Mouse (Mus musculus): ENCODE measurements around the gene Vdr. TPM values are rescaled to one million over a fixed set of nuclear protein-coding genes. Genes with fewer than 3 reads are reported as not detected.
"Not testable (repeated sequence)": the region's sequence is repeated elsewhere in the genome, so short reads cannot be mapped to it uniquely, and the experiment has no call there.

The Vdr gene
- total RNA-seq, 4 experiments from 2014 or later: 0.36 to 1.4 (median 0.64) TPM

DNA sequence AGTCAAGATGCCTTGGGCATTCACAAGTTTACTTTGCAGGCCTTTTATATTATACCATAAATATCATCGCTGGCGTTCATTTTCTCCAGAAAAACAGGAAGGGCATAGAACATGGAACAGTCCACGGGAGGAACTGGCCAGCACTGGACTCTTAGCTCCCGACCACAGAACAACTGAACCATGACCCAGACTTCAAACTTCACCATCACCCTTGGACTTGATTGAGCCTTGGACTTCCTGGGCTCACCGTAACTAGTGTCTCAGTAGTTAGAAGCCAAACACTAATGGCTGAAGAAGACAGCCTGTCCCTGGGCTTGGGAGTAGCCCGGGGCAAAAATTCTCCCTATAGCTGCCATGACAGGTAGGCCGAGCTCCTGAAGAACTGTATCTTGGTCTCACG is 29.0 kb downstream of the Vdr start:
- no peak for DNase-seq (ENCODE audit: low spot score in 2 of 2)

- DNase-seq (ENCODE audit: low spot score in 2 of 2): no peak
These were observed 30.0 kb downstream of the Vdr start for GRCm38 (mm10) chr15:97880441-97880840.

GRCm38 (mm10) chr15:97878696-97879328 is 31.6 kb downstream of the Vdr start:
- no peak for DNase-seq (ENCODE audit: low spot score in 2 of 2)

GRCm38 (mm10) chr15:97875784-97876183 is 34.6 kb downstream of the Vdr start:
- DNase-seq (ENCODE audit: low spot score in 2 of 2): no peak

DNA sequence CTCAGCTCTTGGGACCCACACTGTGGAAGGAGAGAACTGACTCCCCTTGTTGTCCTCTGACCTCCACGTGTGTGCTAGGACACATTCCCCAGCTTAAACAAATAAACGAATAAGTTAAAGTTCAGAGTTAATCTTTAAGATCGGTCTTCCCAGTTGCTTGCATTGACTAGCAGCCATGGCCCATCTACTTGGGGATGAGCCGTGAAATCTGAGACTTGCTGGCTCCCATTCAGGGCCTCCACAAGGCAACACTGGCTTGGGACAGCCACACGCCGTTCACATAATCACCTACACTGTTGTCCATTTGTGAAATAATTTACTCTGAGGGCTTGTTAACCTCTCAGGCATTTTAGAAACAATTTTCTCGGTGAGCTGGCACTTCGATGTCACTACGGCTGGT is 36.7 kb downstream of the Vdr start:
- DNase-seq (ENCODE audit: low spot score in 2 of 2): no peak

DNA sequence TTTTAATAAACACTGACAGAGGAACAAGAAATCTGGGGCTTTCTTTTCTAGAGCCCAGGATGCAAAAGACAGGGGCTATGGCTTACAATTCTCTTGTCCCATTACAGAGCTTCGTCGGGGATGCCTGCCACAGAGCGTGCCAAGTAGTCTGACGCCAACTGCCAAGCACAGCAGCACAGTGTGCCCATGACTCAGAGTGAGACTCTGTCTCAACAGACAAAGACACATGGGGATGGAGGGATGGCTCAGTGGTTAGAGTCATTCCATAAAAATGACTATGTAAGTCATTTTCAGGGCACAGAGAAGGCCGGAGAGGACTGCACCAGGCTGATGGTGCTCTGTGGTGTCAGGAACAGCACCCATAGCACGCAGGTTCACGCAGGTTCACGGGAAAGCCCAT is 38.3 kb downstream of the Vdr start:
- no peak for DNase-seq (ENCODE audit: low spot score in 2 of 2)

DNA sequence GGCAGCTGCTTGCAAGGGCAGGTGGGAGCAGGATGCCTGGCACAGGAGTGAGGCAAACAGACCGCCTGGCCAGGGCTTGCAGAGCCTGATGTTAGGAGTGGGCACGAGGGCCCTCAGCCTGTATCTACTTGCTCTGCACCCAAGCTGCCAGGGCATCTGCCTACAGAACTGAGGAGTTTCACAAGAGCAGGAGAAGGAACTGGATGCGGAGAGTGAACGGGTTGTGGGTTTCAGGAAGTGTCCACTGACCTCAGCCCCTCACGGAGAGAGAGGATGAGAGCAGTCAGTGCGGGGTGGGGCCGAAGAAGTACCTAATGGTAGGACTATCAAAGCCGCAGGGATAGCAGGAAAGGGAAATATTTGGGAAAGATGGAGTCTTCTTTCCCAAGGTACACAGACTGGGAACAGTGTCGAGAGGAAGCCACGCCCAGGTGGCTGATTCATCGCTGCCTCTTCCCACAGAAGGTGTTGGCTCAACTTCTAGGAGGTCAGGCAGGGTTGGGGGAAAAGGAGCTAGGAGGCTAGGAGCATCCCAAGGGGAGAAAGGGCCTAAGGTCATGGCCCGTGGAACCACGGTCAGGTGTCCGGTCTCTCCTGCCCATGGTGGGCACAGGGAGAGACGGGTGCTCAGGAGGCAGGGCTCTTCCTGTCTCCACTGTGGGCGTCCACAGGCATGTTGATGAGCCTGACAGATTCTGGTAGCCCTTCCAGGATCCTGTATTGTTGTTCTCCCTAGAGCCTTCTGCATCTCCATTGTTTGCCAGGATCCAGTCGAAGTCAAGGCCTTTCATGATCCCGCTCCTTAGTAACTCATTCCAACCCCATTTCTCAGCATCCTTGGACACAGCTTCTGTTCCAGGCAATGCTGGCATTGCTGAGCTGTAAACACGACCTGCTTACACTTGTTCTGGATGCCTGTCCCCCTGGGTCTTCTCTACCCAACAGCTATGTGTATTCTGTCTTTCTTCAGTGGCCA is 39.1 kb downstream of the Vdr start:
- DNase-seq (ENCODE audit: low spot score in 2 of 2): no peak

DNA sequence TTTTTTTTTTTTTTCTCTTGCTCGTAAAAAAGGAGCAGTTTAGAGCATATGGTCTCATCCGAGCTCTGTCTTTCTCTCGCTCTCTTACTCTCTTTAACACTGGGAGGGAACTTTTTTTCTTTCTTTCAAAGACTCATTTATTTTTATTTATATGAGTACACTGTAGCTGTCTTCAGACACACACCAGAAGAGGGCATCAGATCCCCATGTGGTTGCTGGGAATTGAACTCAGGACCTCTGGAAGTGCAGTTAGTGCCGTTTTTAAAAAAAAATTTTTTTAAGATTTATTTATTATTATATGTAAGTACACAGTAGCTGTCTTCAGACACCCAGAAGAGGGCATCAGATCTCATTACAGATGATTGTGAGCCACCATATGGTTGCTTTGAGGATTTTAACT is 40.3 kb downstream of the Vdr start:
- not testable (repeated sequence) for DNase-seq (ENCODE audit: low spot score in 2 of 2)

- DNase-seq (ENCODE audit: low spot score in 2 of 2): no peak
These were observed 41.4 kb downstream of the Vdr start for GRCm38 (mm10) chr15:97868985-97869384.

GRCm38 (mm10) chr15:97865988-97866387 is 44.4 kb downstream of the Vdr start:
- DNase-seq (ENCODE audit: low spot score in 2 of 2): no peak

DNA sequence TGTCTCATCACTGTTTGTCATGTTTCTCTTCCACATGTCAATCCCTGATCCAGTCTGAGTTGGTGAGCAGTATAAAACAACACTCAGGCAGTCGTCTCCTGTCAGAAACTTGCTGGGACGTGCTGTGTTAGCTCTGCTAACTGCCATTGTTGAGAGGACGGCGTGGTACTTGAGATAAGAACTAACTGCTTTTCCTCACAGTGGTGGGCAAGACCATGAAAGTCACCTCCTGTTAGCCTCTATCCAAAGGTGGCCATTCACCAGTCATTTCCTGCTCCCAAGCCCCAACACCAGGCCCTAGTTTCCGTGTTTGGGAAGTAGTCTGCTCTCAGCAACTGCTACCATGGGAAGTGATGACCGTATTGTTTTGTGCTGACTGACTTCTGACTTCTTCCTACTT is 45.3 kb downstream of the Vdr start:
- no peak for DNase-seq (ENCODE audit: low spot score in 2 of 2)

- DNase-seq (ENCODE audit: low spot score in 2 of 2): no peak
These were observed 45.9 kb downstream of the Vdr start for GRCm38 (mm10) chr15:97864361-97865045.

DNA sequence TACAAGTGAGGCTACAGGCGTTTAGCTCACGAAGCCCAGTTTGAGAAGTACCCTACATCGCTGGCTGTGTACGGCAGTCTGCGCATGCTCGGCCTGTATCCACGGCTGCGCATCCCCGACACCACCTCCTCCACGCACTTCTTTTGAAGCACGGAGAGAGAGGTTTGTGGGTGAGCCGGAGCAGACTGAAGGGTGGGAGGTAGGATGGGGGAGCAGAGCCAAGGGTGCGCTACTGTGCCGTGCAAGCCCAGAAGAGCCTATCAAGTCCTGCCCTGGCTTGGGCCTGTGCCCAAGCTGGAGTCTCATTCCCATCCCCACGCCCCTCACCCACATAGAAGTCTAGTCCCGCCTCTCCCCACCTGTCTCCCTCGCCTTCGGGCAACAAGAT is 46.9 kb downstream of the Vdr start:
- peak; percentile 37 to 85 for DNase-seq (ENCODE audit: low spot score in 2 of 2)

- no peak for DNase-seq (ENCODE audit: low spot score in 2 of 2)
These were observed 47.4 kb downstream of the Vdr start for GRCm38 (mm10) chr15:97862881-97863493.

DNA sequence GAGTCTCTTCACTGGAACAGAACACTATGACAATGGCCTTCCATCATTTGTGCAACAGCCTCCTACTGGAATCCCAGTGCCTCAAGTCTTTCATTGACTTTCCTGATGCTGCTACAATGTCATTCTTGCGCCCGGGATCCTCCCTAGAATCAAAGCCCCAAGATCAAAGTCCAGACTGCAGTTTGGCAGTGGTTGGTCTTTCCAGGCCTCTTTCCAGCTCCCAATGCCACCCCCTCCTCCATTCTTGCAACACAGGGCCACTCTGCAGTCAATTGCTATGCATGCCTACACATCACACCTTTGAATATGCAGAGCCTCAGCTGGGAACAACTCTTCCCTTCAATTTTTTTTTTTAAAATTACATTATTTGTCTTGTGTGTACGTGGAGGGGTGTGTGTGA is 50.1 kb downstream of the Vdr start:
- DNase-seq (ENCODE audit: low spot score in 2 of 2): no peak

DNA sequence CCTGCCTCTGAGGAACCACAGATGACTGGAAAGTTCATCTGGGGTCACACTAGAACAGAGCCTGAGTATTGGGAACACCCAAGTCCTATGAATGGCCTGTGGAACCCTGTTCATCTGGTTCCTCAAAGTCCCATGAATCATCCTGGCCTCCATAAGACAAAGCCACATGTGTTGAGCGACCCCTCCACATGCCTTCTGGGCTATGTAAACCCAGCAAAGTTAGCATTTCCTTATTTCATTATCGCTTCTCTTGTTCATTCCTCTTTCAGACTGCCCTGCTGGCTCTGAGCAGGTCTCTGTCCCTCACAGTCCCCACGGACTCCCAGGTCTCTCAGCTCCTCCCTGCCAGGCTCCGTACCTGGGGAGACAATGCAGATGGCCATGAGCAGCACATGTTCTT is 52.0 kb downstream of the Vdr start:
- DNase-seq (ENCODE audit: low spot score in 2 of 2): no peak

DNA sequence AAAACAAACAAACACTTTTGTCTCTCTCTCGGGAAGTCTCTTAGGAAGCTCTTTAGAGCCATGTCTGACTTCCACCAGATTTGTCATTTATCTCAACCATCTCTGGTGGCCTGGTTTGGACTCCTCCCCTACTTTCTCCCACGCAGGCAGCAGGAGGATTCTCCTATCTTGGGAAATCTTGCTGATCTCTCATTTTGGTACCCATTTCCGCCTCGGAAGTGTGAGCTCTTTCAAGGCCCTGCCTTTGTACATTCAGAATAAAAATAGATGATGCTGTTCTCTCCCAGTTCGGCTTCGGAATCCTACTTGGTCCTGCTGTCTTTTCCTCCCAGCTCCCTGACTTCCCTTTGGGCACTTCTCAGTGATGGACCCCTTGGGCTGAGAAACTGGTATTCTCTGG is 55.9 kb downstream of the Vdr start:
- no peak for DNase-seq (ENCODE audit: low spot score in 2 of 2)

GRCm38 (mm10) chr15:97854059-97854458 is 56.4 kb downstream of the Vdr start:
- no peak for DNase-seq (ENCODE audit: low spot score in 2 of 2)

GRCm38 (mm10) chr15:97852291-97852690 is 58.1 kb downstream of the Vdr start:
- DNase-seq (ENCODE audit: low spot score in 2 of 2): no peak

GRCm38 (mm10) chr15:97851011-97851410 is 59.4 kb downstream of the Vdr start:
- DNase-seq (ENCODE audit: low spot score in 2 of 2): no peak

- no peak for DNase-seq (ENCODE audit: low spot score in 2 of 2)
These were observed 60.0 kb downstream of the Vdr start for GRCm38 (mm10) chr15:97850441-97850840.

Measured in left cerebral cortex, adult 8-10 months (tissue).